Mouse (Mus musculus) small intestine, adult 2 months (tissue): ENCODE measurements around the gene Inpp1.

ENCODE experiments used
- CTCF ChIP-seq: fragments of 200-500 bp; IDR thresholded peaks from 2 replicates; pipeline ENCODE4 v1.5.1; 2012; ENCODE audit warnings: low read depth, mild to moderate bottlenecking, control low read depth, inconsistent platforms, low read length, moderate library complexity, mixed read lengths; ENCODE audit not compliant: insufficient replicate concordance, insufficient read length; ENCODE audit errors: extremely low read depth
- POLR2A ChIP-seq: fragments of 200-500 bp; IDR thresholded peaks from 2 replicates; pipeline ENCODE4 v1.6.1; 2012; ENCODE audit warnings: low read depth, mild to moderate bottlenecking, control low read depth, inconsistent platforms, low read length, moderate library complexity

- TF ChIP-seq CTCF = no peak
- TF ChIP-seq POLR2A = no peak
These were observed 67.5 kb downstream of the Inpp1 start for GRCm38 (mm10) chr1:52749978-52750377.
